Comparison of ENCODE assay signal across 17 mouse cellular contexts in genomic region chr6:88884195-88884594, GRCm38 (mm10). TPM values are rescaled to one million over a fixed set of nuclear protein-coding genes. Genes with fewer than 3 reads are reported as not detected.
"Had no signal": no experiment of that assay in that cellular context is flagged by ENCODE, and none has a peak within 500 bp of the region (broad histone marks: within the 10 kb centered on the region; RNA-seq: fewer than 3 reads in every experiment).

No protein-coding gene starts in this region.

- H3K9me3 ChIP-seq: liver, embryonic 15.5 days; lung, embryonic 15.5 days; megakaryocyte, embryonic 14.5 days; midbrain, embryonic 10.5 days; midbrain, embryonic 13.5 days had no signal

- H3K4me1 ChIP-seq: lung, embryonic 15.5 days had no signal

- H3K27me3 ChIP-seq: liver, embryonic 15.5 days; lung, embryonic 15.5 days; megakaryocyte, embryonic 14.5 days; midbrain, embryonic 13.5 days had no signal

- DNase-seq: kidney, adult 9 months; kidney, postnatal 14 days; kidney, postnatal 4 days; layer of hippocampus, adult 9-11 months; lung, adult 18-20 months; lung, postnatal 10 days; lung, postnatal 36 days; thymus, postnatal 25 days had no signal

- ATAC-seq: midbrain, embryonic 13.5 days; midbrain, embryonic 16.5 days had no signal

- H3K4me2 ChIP-seq: liver, embryonic 15.5 days; lung, embryonic 15.5 days; midbrain, embryonic 13.5 days had no signal

- H3K9ac ChIP-seq: liver, embryonic 15.5 days; lung, embryonic 15.5 days; midbrain, embryonic 13.5 days had no signal

- H3K27ac ChIP-seq: liver, embryonic 15.5 days; lung, embryonic 15.5 days; midbrain, embryonic 10.5 days; midbrain, embryonic 13.5 days; stomach, postnatal 0 days had no signal

- H3K4me3 ChIP-seq: liver, embryonic 15.5 days; lung, embryonic 15.5 days; midbrain, embryonic 10.5 days; midbrain, embryonic 13.5 days; myocyte had no signal

RNA-seq across cellular contexts. Expression of gene Podxl2, which starts 9.4 kb away (rescaled TPM):
- total RNA-seq: monocyte, adult 5-6 weeks had no signal
